Mouse (Mus musculus) lung, postnatal 0 days (tissue): ENCODE results near the gene Ankrd60.

ENCODE experiments used
- CTCF ChIP-seq: IDR thresholded peaks from 2 replicates; pipeline ENCODE4 v1.5.1; 2016; ENCODE audit warnings: antibody characterized with exemption, mild to moderate bottlenecking
- EP300 ChIP-seq: IDR thresholded peaks from 2 replicates; pipeline ENCODE4 v1.6.1; 2016; ENCODE audit warnings: antibody characterized with exemption, mild to moderate bottlenecking, control low read depth

- TF ChIP-seq CTCF (no peak), EP300 (no peak)
Measured at GRCm38 (mm10) chr2:173582903-173583302, 4.7 kb upstream of the Ankrd60 start.
